Mouse (Mus musculus): ENCODE results near the gene Chst11.

DNA sequence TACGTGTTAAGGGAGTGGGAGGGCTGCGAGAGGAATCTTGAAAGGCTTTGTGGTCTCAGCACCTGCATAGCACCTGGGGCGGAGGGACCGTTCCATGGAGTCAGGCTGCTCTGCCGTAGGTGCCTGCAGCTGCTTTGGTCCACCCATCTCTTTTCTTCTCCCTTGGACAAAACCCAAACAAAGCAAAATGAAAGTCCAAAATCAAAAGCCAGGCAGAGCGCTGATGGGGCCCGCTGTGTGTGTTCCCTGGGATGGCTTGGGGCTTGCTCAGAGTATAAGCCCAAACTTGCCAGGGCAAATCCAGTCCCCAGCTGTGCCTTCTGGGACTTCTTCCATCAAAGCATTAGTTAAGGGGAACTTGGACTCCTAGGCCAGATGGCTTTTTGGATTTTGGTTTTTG, 71.0 kb downstream of the Chst11 start:
- TF ChIP-seq POLR2A (IDR thresholded peaks at IDR 0.05; ENCODE audit: insufficient read depth, low read depth, low read length) (no peak), CTCF (IDR thresholded peaks at IDR 0.05; ENCODE audit: insufficient read depth, low read depth, low read length) (no peak)
